Mouse (Mus musculus): ENCODE measurements around the gene Asna1.

DNA sequence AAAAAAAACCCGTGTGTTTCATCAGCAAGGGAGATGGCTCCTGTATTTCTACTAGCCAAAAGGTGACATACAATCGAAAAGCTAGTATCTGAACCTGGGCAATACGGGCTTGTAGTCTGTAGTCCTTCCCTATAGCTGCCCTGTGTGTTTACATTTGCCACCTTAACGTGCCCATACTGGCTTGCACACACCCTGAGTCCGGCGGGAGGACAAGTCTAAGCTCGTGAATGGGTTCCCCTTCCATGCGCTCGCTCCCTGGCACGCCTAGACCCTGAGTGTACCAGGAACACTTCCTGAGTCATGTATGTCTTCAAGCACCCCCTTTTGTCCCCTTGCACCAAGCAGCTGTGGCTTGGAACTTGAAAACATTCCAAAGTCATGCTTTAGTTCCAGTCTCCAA, 8.4 kb downstream of the Asna1 start:
- TF ChIP-seq POLR2A (IDR thresholded peaks at IDR 0.05; ENCODE audit: low read depth, low read length) = no peak
- no peak for TF ChIP-seq EP300 (IDR thresholded peaks at IDR 0.05; ENCODE audit: low read length)
- no peak for TF ChIP-seq CHD2 (IDR thresholded peaks at IDR 0.05; ENCODE audit: low read length)
- no peak for TF ChIP-seq CTCF (conservative IDR thresholded peaks at IDR 0.05 in 1 of 2, IDR thresholded peaks at IDR 0.05 in 1 of 2; ENCODE audit: low read depth in 2 of 2, low read length in 2 of 2)
